Mouse (Mus musculus): Measurements from ENCODE around the gene Abi1. TPM values are rescaled to one million over a fixed set of nuclear protein-coding genes. Genes with fewer than 3 reads are reported as not detected.

Abi1 gene
- polyA plus RNA-seq (2015; fragmentation: Illumina TruSeq; extraction: RNeasy Lipid Tissue Mini Kit (QIAGEN cat#74804); ENCODE audit: low read depth, low replicate concordance) = 128 TPM

DNA sequence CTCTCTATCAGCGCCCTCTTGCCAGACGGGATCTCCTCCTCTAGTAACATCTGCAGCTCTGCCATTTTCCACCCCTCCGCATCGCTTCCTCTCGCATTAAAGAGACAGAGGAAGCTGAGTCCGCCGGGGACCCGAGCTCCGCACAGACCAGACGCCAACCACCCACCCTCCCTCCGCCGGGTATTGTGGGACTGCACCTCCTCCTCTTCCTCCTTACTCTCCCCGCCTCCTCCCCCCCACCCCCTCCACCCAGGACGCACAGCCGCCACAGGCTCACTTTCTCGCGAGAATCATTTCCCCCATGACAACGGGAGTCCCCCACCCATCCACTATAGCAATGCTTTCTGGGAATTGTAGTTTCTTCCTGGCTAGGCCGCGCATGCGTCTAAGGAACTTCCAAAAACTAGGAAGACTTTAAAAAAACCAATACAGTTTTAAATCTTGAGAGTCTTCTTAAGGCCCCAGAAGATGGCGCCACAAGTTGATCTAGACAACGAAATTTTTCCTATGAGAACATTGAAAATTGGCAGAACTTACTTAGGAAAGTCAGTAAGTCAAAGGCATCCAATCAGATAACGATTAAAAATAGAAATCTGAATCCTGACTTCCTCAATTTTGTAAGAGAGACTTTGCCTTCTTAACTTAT lies at the start of gene Abi1:
TSS of gene Abi1 (minus strand) at position 241 of the 646 bp plus-strand sequence.

DNA sequence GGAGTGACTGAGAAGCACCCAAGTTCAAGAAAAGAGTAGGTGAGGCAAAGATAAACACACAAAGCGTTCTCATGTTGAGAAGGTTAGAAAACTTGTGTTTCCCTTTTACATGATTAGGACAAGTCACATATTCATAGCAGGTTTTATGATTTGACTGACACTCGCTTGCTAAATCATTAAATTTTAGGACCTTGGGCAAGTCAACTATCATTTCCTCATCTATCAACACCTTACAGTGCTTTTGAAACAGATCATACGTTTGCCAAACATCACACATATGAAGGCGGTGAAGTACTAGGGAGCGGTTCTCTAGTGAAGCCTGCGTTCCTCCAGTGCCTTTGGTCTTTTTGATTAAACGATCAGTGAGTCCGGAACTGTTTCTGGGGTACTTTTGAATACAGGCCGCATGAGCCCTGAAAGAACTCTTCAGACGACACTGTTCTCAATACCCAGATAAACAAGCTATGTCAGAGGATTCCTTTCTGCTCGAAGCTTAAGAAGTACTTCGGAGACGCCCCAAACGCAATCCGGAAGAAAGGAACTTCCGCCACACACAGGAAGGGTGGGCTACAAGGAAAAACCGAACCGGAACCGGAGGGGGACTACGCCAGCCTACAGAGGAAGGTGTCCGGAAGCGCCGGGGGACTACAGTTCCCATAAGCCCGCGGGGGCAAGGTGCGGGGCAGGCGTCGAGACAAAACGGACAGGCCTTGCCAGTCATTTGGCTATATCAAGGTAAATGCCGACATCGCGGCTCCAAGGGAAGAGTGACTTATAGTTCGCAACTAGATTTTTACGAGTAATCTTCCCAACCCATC lies 27.7 kb upstream of the Abi1 start, which contains the start of gene Acbd5:
TSS of gene Acbd5 (plus strand) at position 616 of the 818 bp plus-strand sequence.

GRCm38 (mm10) chr2:22895282-22896273 lies 144.5 kb downstream of the Abi1 start, which contains the start of gene Pdss1:
Gene Pdss1 (plus strand): TSS chr2:22895522.

Other genes starting within 250 kb of the Abi1 start
- gene Pdss1, start 144.7 kb downstream of the Abi1 start, polyA plus RNA-seq (2015; fragmentation: Illumina TruSeq; extraction: RNeasy Lipid Tissue Mini Kit (QIAGEN cat#74804); ENCODE audit: low read depth, low replicate concordance) = 12.6 TPM
- 68.0 TPM for gene Acbd5, start 27.9 kb upstream of the Abi1 start, polyA plus RNA-seq (2015; fragmentation: Illumina TruSeq; extraction: RNeasy Lipid Tissue Mini Kit (QIAGEN cat#74804); ENCODE audit: low read depth, low replicate concordance)
- 0.52 TPM for gene Mastl, start 115.8 kb upstream of the Abi1 start, polyA plus RNA-seq (2015; fragmentation: Illumina TruSeq; extraction: RNeasy Lipid Tissue Mini Kit (QIAGEN cat#74804); ENCODE audit: low read depth, low replicate concordance)
- 69.1 TPM for gene Yme1l1, start 116.1 kb upstream of the Abi1 start, polyA plus RNA-seq (2015; fragmentation: Illumina TruSeq; extraction: RNeasy Lipid Tissue Mini Kit (QIAGEN cat#74804); ENCODE audit: low read depth, low replicate concordance)
- 0.24 TPM for gene 4931423N10Rik, start 167.2 kb upstream of the Abi1 start, polyA plus RNA-seq (2015; fragmentation: Illumina TruSeq; extraction: RNeasy Lipid Tissue Mini Kit (QIAGEN cat#74804); ENCODE audit: low read depth, low replicate concordance)